Mouse (Mus musculus) C2C12 (cell line): ENCODE results near the gene Map3k12.
A peak's percentile ranks its signal among the peaks of the same experiment; 100 is the strongest.

Source experiments
- CTCF ChIP-seq: IDR thresholded peaks from one replicate; pipeline ENCODE4 v1.5.1; 2011; ENCODE audit not compliant: control insufficient read depth, insufficient read depth, insufficient read length
- MAX ChIP-seq: IDR thresholded peaks from one replicate; pipeline ENCODE4 v1.6.1; 2011; ENCODE audit warnings: mild to moderate bottlenecking, control low read depth
- MYOD1 ChIP-seq: IDR thresholded peaks from one replicate; pipeline ENCODE4 v1.6.1; 2011; ENCODE audit warnings: low read depth; ENCODE audit not compliant: control insufficient read depth, insufficient read length
- MYOG ChIP-seq: IDR thresholded peaks from one replicate; pipeline ENCODE4 v1.6.1; 2011; ENCODE audit not compliant: control insufficient read depth, insufficient read length; ENCODE audit errors: extremely low read depth
- USF1 ChIP-seq: IDR thresholded peaks from one replicate; pipeline ENCODE4 v1.6.1; 2011; ENCODE audit warnings: low read depth, mild to moderate bottlenecking, control low read depth, moderate library complexity

DNA sequence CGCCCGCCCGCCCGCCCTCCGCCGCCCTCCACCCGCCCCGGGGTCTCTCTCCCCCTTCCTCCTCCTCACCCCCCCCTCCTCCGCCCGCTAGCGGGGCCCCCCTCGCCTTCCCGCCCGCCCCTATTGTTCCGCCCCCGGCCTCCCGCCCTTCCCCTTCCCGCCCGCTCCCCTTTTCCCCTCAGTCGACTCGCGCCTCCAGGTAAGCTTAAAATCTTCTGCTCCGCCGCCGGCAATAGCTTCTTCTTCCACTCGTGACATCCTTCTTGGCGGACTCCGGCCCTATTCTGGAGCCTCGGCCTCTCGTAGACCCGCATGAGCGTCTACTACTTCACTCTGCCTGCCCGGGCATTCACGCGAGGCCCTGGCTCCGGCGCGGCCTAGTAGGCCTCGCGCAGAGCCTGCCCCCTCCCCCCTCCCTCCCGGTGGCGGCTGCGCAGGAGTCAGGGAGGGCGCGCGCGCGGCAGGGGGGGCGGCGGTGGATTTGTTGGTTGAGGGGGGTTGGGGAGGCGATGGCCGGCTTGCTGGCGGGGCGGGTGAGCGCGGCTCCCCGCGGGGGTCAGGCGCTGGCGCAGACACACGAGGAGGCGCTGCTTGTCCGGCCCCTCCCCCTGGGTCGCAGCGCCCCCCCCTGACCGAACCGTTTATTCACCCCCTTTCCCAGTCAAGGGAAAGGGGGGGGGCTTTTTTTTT lies 46.1 kb downstream of the Map3k12 start:
- no peak for TF ChIP-seq USF1
- TF ChIP-seq CTCF: peak; percentile 63
- TF ChIP-seq MYOG: no peak
- no peak for TF ChIP-seq MYOD1
- no peak for TF ChIP-seq MAX
